Mouse (Mus musculus): Measurements from ENCODE around the gene Shq1. TPM values are rescaled to one million over a fixed set of nuclear protein-coding genes. Genes with fewer than 3 reads are reported as not detected.

The Shq1 gene
- polyA plus RNA-seq, 1 experiment: 3.5 TPM

- DNase-seq (ENCODE audit: extremely low spot score in 1 of 2, low spot score in 1 of 2): peak; percentile 24 to 64
These were observed 551 bp downstream of the Shq1 start for GRCm38 (mm10) chr6:100670370-100670841.

- DNase-seq (ENCODE audit: extremely low spot score in 1 of 2, low spot score in 1 of 2): no peak
These were observed 2.1 kb downstream of the Shq1 start for GRCm38 (mm10) chr6:100668858-100669257.

GRCm38 (mm10) chr6:100667644-100668043 lies 3.3 kb downstream of the Shq1 start:
- DNase-seq (ENCODE audit: extremely low spot score in 1 of 2, low spot score in 1 of 2): no peak

GRCm38 (mm10) chr6:100662224-100662623 lies 8.7 kb downstream of the Shq1 start:
- DNase-seq (ENCODE audit: extremely low spot score in 1 of 2, low spot score in 1 of 2): no peak

GRCm38 (mm10) chr6:100660395-100660794 lies 10.6 kb downstream of the Shq1 start:
- DNase-seq (ENCODE audit: extremely low spot score in 1 of 2, low spot score in 1 of 2): peak; percentile 34 to 75

GRCm38 (mm10) chr6:100652535-100652934 lies 18.4 kb downstream of the Shq1 start:
- no peak for DNase-seq (ENCODE audit: extremely low spot score in 1 of 2, low spot score in 1 of 2)

- no peak for DNase-seq (ENCODE audit: extremely low spot score in 1 of 2, low spot score in 1 of 2)
These were observed 23.8 kb downstream of the Shq1 start for GRCm38 (mm10) chr6:100647196-100647595.

- DNase-seq (ENCODE audit: extremely low spot score in 1 of 2, low spot score in 1 of 2): peak; percentile 30 to 81
These were observed 25.3 kb downstream of the Shq1 start for GRCm38 (mm10) chr6:100645469-100646201.

GRCm38 (mm10) chr6:100644631-100645030 lies 26.3 kb downstream of the Shq1 start:
- no peak for DNase-seq (ENCODE audit: extremely low spot score in 1 of 2, low spot score in 1 of 2)

GRCm38 (mm10) chr6:100642786-100643185 lies 28.2 kb downstream of the Shq1 start:
- DNase-seq (ENCODE audit: extremely low spot score in 1 of 2, low spot score in 1 of 2): no peak

- no peak for DNase-seq (ENCODE audit: extremely low spot score in 1 of 2, low spot score in 1 of 2)
These were observed 30.4 kb downstream of the Shq1 start for GRCm38 (mm10) chr6:100640591-100640990.

GRCm38 (mm10) chr6:100629086-100629485 lies 41.9 kb downstream of the Shq1 start:
- DNase-seq (ENCODE audit: extremely low spot score in 1 of 2, low spot score in 1 of 2): no peak

GRCm38 (mm10) chr6:100628223-100628622 lies 42.7 kb downstream of the Shq1 start:
- DNase-seq (ENCODE audit: extremely low spot score in 1 of 2, low spot score in 1 of 2): no peak

GRCm38 (mm10) chr6:100623922-100624321 lies 47.0 kb downstream of the Shq1 start:
- no peak for DNase-seq (ENCODE audit: extremely low spot score in 1 of 2, low spot score in 1 of 2)

- no peak for DNase-seq (ENCODE audit: extremely low spot score in 1 of 2, low spot score in 1 of 2)
These were observed 48.0 kb downstream of the Shq1 start for GRCm38 (mm10) chr6:100622861-100623507.

GRCm38 (mm10) chr6:100620411-100620810 lies 50.5 kb downstream of the Shq1 start:
- DNase-seq (ENCODE audit: extremely low spot score in 1 of 2, low spot score in 1 of 2): no peak

GRCm38 (mm10) chr6:100619309-100619708 lies 51.6 kb downstream of the Shq1 start:
- DNase-seq (ENCODE audit: extremely low spot score in 1 of 2, low spot score in 1 of 2): no peak

GRCm38 (mm10) chr6:100616133-100616532 lies 54.8 kb downstream of the Shq1 start:
- DNase-seq (ENCODE audit: extremely low spot score in 1 of 2, low spot score in 1 of 2): no peak

GRCm38 (mm10) chr6:100613593-100614267 lies 57.2 kb downstream of the Shq1 start:
- no peak for DNase-seq (ENCODE audit: extremely low spot score in 1 of 2, low spot score in 1 of 2)

- no peak for DNase-seq (ENCODE audit: extremely low spot score in 1 of 2, low spot score in 1 of 2)
These were observed 59.9 kb downstream of the Shq1 start for GRCm38 (mm10) chr6:100610897-100611575.

GRCm38 (mm10) chr6:100610182-100610581 lies 60.8 kb downstream of the Shq1 start:
- peak in 1 of 2 experiments; percentile 13 for DNase-seq (ENCODE audit: extremely low spot score in 1 of 2, low spot score in 1 of 2)
